Mouse (Mus musculus): Measurements from ENCODE around the gene Ltf. TPM values are rescaled to one million over a fixed set of nuclear protein-coding genes. Genes with fewer than 3 reads are reported as not detected.

Gene Ltf
- 0.19 TPM in 1 of 2 replicates, not detected in the other for polyA plus RNA-seq (2014; fragmentation: Nextera tagmentation; extraction: Ambion mirVana)

- ATAC-seq (ENCODE audit: insufficient read depth, low FRiP score, low TSS enrichment): no peak
- H3K4me2 ChIP-seq (ENCODE audit: low read depth): no peak within 1 kb of the TSS
- H3K27me3 ChIP-seq (ENCODE audit: control insufficient read depth, insufficient read depth, low read length): no peaks in the 10 kb centered on the region
- H3K27ac ChIP-seq (ENCODE audit: low read depth, low read length): no peak within 1 kb of the TSS
- DNase-seq (ENCODE audit: low spot score): no peak
- no peaks in the 10 kb centered on the region for H3K36me3 ChIP-seq (ENCODE audit: control insufficient read depth, insufficient read depth, low read length)
- no peaks in the 10 kb centered on the region for H3K9me3 ChIP-seq (ENCODE audit: control insufficient read depth, low read length)
- 74% methylated on average over 5 of the region's 5 CpGs for WGBS
- no peaks in the 10 kb centered on the region for H3K4me1 ChIP-seq (ENCODE audit: control insufficient read depth, insufficient read depth, low read length)
- H3K4me3 ChIP-seq (ENCODE audit: low read depth, low read length): no peak within 1 kb of the TSS
- H3K9ac ChIP-seq (ENCODE audit: low read length): no peak within 1 kb of the TSS
Measured at GRCm38 (mm10) chr9:111019022-111019421, at the start of gene Ltf. Gene Ltf, plus strand, starts transcription at chr9:111019271.

- Histone ChIP-seq H3K4me3 (ENCODE audit: low read depth, low read length) (no peak overlapping the region), H3K27me3 (ENCODE audit: control insufficient read depth, insufficient read depth, low read length) (no peaks in the 10 kb centered on the region), H3K4me2 (ENCODE audit: low read depth) (no peak overlapping the region), H3K36me3 (ENCODE audit: control insufficient read depth, insufficient read depth, low read length) (no peaks in the 10 kb centered on the region), H3K27ac (ENCODE audit: low read depth, low read length) (no peak overlapping the region), H3K9ac (ENCODE audit: low read length) (no peak overlapping the region), H3K9me3 (ENCODE audit: control insufficient read depth, low read length) (no peaks in the 10 kb centered on the region), H3K4me1 (ENCODE audit: control insufficient read depth, insufficient read depth, low read length) (no peaks in the 10 kb centered on the region)
- no peak for DNase-seq (ENCODE audit: low spot score)
- WGBS: 92% methylated on average over 11 of the region's 11 CpGs
- ATAC-seq (ENCODE audit: insufficient read depth, low FRiP score, low TSS enrichment): no peak
Measured at GRCm38 (mm10) chr9:110979411-110979810, 39.7 kb upstream of the Ltf start.

GRCm38 (mm10) chr9:110982351-110982750, 36.7 kb upstream of the Ltf start:
- H3K4me3 ChIP-seq (ENCODE audit: low read depth, low read length): no peak overlapping the region
- H3K27ac ChIP-seq (ENCODE audit: low read depth, low read length): no peak overlapping the region
- H3K9ac ChIP-seq (ENCODE audit: low read length): no peak overlapping the region
- no peaks in the 10 kb centered on the region for H3K36me3 ChIP-seq (ENCODE audit: control insufficient read depth, insufficient read depth, low read length)
- WGBS: 62% methylated on average over 4 of the region's 4 CpGs
- H3K4me2 ChIP-seq (ENCODE audit: low read depth): no peak overlapping the region
- H3K9me3 ChIP-seq (ENCODE audit: control insufficient read depth, low read length): no peaks in the 10 kb centered on the region
- DNase-seq (ENCODE audit: low spot score) (no peak), ATAC-seq (ENCODE audit: insufficient read depth, low FRiP score, low TSS enrichment) (no peak)
- no peaks in the 10 kb centered on the region for H3K27me3 ChIP-seq (ENCODE audit: control insufficient read depth, insufficient read depth, low read length)
- H3K4me1 ChIP-seq (ENCODE audit: control insufficient read depth, insufficient read depth, low read length): no peaks in the 10 kb centered on the region

DNA sequence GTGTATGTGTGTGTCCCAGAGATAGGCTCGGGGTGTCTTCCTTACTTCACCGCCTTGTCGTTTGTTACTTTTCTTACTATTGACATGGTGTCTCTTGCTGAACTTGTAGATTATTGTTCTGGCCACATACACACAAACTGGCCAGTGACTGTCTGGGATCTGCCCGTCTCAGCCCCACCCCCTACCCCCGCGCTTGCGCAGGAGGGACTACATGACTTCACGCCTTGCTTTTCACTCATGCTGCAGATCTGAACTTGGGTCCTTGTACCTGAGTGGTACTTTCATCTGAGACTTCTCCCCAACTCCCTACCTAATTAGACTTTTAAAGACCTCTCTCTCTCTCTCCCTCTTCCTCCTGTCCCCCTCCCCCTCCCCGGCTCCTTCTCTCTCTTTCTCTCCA, 35.0 kb upstream of the Ltf start:
- ATAC-seq (ENCODE audit: insufficient read depth, low FRiP score, low TSS enrichment) (no peak), DNase-seq (ENCODE audit: low spot score) (no peak)
- Histone ChIP-seq H3K4me1 (ENCODE audit: control insufficient read depth, insufficient read depth, low read length) (no peaks in the 10 kb centered on the region), H3K27me3 (ENCODE audit: control insufficient read depth, insufficient read depth, low read length) (no peaks in the 10 kb centered on the region), H3K27ac (ENCODE audit: low read depth, low read length) (no peak overlapping the region), H3K9me3 (ENCODE audit: control insufficient read depth, low read length) (no peaks in the 10 kb centered on the region), H3K4me3 (ENCODE audit: low read depth, low read length) (no peak overlapping the region), H3K9ac (ENCODE audit: low read length) (no peak overlapping the region), H3K4me2 (ENCODE audit: low read depth) (no peak overlapping the region), H3K36me3 (ENCODE audit: control insufficient read depth, insufficient read depth, low read length) (no peaks in the 10 kb centered on the region)
- WGBS: 92% methylated on average over 9 of the region's 9 CpGs

DNA sequence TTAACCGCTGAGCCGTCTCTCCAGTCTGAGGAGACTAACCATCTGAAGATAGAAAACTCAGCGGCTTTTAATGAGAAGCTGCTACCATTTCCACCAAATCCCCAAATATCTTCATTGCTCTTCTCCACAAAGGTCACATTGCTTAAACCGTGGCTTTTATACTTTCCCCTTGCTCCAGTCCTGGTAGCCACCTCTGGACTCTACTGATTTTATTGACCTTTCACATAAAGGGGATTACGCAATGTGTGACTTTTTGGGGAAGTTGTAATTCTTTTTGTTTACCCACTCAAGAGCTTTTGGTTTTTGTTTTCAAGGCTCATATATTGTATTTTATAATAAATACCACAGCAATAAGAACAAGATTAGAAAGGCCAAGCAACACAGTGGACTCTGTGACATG, 33.5 kb upstream of the Ltf start:
- H3K4me1 ChIP-seq (ENCODE audit: control insufficient read depth, insufficient read depth, low read length): no peaks in the 10 kb centered on the region

GRCm38 (mm10) chr9:110985951-110986350, 33.1 kb upstream of the Ltf start:
- Histone ChIP-seq H3K4me3 (ENCODE audit: low read depth, low read length) (no peak overlapping the region), H3K4me1 (ENCODE audit: control insufficient read depth, insufficient read depth, low read length) (no peaks in the 10 kb centered on the region), H3K4me2 (ENCODE audit: low read depth) (no peak overlapping the region), H3K27ac (ENCODE audit: low read depth, low read length) (no peak overlapping the region), H3K36me3 (ENCODE audit: control insufficient read depth, insufficient read depth, low read length) (no peaks in the 10 kb centered on the region), H3K27me3 (ENCODE audit: control insufficient read depth, insufficient read depth, low read length) (no peaks in the 10 kb centered on the region), H3K9ac (ENCODE audit: low read length) (no peak overlapping the region), H3K9me3 (ENCODE audit: control insufficient read depth, low read length) (no peaks in the 10 kb centered on the region)
- DNase-seq (ENCODE audit: low spot score): no peak
- ATAC-seq (ENCODE audit: insufficient read depth, low FRiP score, low TSS enrichment): no peak
- 88% methylated on average over 8 of the region's 8 CpGs for whole genome bisulfite sequencing

More for the DNA sequence above, 33.5 kb upstream of the Ltf start:
- ATAC-seq (ENCODE audit: insufficient read depth, low FRiP score, low TSS enrichment) (no peak), DNase-seq (ENCODE audit: low spot score) (no peak)
- no peak overlapping the region for H3K4me3 ChIP-seq (ENCODE audit: low read depth, low read length)
- H3K36me3 ChIP-seq (ENCODE audit: control insufficient read depth, insufficient read depth, low read length): no peaks in the 10 kb centered on the region
- no peaks in the 10 kb centered on the region for H3K27me3 ChIP-seq (ENCODE audit: control insufficient read depth, insufficient read depth, low read length)
- no peak overlapping the region for H3K9ac ChIP-seq (ENCODE audit: low read length)
- no peaks in the 10 kb centered on the region for H3K9me3 ChIP-seq (ENCODE audit: control insufficient read depth, low read length)
- no peak overlapping the region for H3K27ac ChIP-seq (ENCODE audit: low read depth, low read length)
- no peak overlapping the region for H3K4me2 ChIP-seq (ENCODE audit: low read depth)
- 94% methylated on average over 5 of the region's 5 CpGs for WGBS

GRCm38 (mm10) chr9:110987331-110987730, 31.7 kb upstream of the Ltf start:
- Histone ChIP-seq H3K4me1 (ENCODE audit: control insufficient read depth, insufficient read depth, low read length) (no peaks in the 10 kb centered on the region), H3K4me2 (ENCODE audit: low read depth) (no peak overlapping the region), H3K27ac (ENCODE audit: low read depth, low read length) (no peak overlapping the region), H3K4me3 (ENCODE audit: low read depth, low read length) (no peak overlapping the region), H3K27me3 (ENCODE audit: control insufficient read depth, insufficient read depth, low read length) (no peaks in the 10 kb centered on the region), H3K36me3 (ENCODE audit: control insufficient read depth, insufficient read depth, low read length) (no peaks in the 10 kb centered on the region), H3K9ac (ENCODE audit: low read length) (no peak overlapping the region), H3K9me3 (ENCODE audit: control insufficient read depth, low read length) (no peaks in the 10 kb centered on the region)
- 73% methylated on average over 4 of the region's 4 CpGs for WGBS
- DNase-seq (ENCODE audit: low spot score) (no peak), ATAC-seq (ENCODE audit: insufficient read depth, low FRiP score, low TSS enrichment) (no peak)

DNA sequence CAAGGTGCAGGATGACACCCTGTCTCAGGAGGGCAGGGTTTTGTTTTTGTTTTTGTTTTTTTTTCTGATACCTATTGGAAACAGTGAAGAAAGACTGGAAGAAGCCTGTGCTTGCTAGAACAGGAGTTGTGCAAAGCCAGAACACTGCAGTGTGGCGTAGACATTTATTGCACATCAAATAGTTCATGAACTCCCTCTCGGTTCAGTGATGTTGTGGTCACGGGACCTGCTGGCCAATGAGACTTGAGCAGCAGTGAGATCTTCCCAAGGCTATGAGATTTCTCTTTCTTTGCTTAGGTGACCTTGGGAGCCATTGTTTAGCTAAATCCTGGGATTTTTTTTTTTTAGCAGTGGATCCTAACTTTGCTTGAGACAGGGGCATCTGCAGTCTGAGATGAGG, 31.0 kb upstream of the Ltf start:
- H3K27me3 ChIP-seq (ENCODE audit: control insufficient read depth, insufficient read depth, low read length): no peaks in the 10 kb centered on the region
- H3K36me3 ChIP-seq (ENCODE audit: control insufficient read depth, insufficient read depth, low read length): no peaks in the 10 kb centered on the region
- no peaks in the 10 kb centered on the region for H3K4me1 ChIP-seq (ENCODE audit: control insufficient read depth, insufficient read depth, low read length)
- no peak overlapping the region for H3K4me2 ChIP-seq (ENCODE audit: low read depth)
- no peak for DNase-seq (ENCODE audit: low spot score)
- H3K9ac ChIP-seq (ENCODE audit: low read length): no peak overlapping the region
- H3K27ac ChIP-seq (ENCODE audit: low read depth, low read length): no peak overlapping the region
- 78% methylated on average over 3 of the region's 3 CpGs for WGBS
- no peak overlapping the region for H3K4me3 ChIP-seq (ENCODE audit: low read depth, low read length)
- no peak for ATAC-seq (ENCODE audit: insufficient read depth, low FRiP score, low TSS enrichment)
- H3K9me3 ChIP-seq (ENCODE audit: control insufficient read depth, low read length): no peaks in the 10 kb centered on the region

GRCm38 (mm10) chr9:110989141-110989540, 29.9 kb upstream of the Ltf start:
- no peak overlapping the region for H3K4me2 ChIP-seq (ENCODE audit: low read depth)
- WGBS: 75% methylated on average over 4 of the region's 4 CpGs
- H3K36me3 ChIP-seq (ENCODE audit: control insufficient read depth, insufficient read depth, low read length): no peaks in the 10 kb centered on the region
- no peak overlapping the region for H3K9ac ChIP-seq (ENCODE audit: low read length)
- no peaks in the 10 kb centered on the region for H3K4me1 ChIP-seq (ENCODE audit: control insufficient read depth, insufficient read depth, low read length)
- H3K9me3 ChIP-seq (ENCODE audit: control insufficient read depth, low read length): no peaks in the 10 kb centered on the region
- no peaks in the 10 kb centered on the region for H3K27me3 ChIP-seq (ENCODE audit: control insufficient read depth, insufficient read depth, low read length)
- ATAC-seq (ENCODE audit: insufficient read depth, low FRiP score, low TSS enrichment) (no peak), DNase-seq (ENCODE audit: low spot score) (no peak)
- no peak overlapping the region for H3K27ac ChIP-seq (ENCODE audit: low read depth, low read length)
- no peak overlapping the region for H3K4me3 ChIP-seq (ENCODE audit: low read depth, low read length)

All from neural tube, embryonic 11.5 days (tissue).